Mouse (Mus musculus) MEL-GATA-1-ER (cell line): ENCODE measurements around the gene Hspb7.

Source experiments
- DNase-seq: peaks from one replicate; pipeline ENCODE4 v3.0.0-alpha.2; 2012; ENCODE audit warnings: low read depth; ENCODE audit errors: extremely low read depth

Gene Hspb7

DNA sequence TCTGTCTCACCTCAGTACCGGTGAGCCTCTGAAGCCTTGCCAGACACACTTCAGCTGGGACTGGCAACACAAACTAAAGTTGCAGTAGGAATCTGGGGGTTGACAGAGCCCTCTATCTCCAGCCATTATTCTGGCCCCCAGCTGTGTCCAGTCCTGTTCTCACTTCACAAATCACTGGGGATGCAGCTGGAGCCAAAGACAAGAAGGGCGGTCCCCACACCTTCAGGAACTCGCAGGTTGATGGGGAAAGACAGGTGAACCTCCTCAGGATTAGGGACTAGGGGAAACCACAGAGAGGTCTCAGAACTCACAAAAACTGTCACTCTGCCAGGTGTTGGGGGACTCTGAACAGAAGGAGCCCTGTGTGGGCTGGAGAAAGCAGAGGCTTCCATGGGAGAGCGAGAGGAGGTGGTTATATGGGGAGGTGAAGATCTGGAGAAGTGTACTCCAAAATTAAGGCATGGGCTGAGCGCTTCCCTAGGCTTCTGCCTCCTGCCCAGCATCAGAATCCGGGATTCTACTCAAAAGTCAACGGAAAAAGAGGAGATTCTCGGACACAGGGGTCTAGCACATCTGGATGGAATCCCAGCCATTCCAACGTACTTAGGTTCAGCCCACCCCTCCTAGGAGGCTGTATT is at the start of gene Hspb7:
Gene Hspb7, plus strand, starts transcription at position 588 of the 638 bp plus-strand sequence.
- no peak for DNase-seq

GRCm38 (mm10) chr4:141372426-141372825 is 48.2 kb upstream of the Hspb7 start:
- DNase-seq = no peak

GRCm38 (mm10) chr4:141379674-141380073 is 40.9 kb upstream of the Hspb7 start:
- no peak for DNase-seq

- DNase-seq = no peak
Measured at GRCm38 (mm10) chr4:141382406-141382805, 38.2 kb upstream of the Hspb7 start.

- no peak for DNase-seq
Measured at GRCm38 (mm10) chr4:141385275-141385674, 35.3 kb upstream of the Hspb7 start.

DNA sequence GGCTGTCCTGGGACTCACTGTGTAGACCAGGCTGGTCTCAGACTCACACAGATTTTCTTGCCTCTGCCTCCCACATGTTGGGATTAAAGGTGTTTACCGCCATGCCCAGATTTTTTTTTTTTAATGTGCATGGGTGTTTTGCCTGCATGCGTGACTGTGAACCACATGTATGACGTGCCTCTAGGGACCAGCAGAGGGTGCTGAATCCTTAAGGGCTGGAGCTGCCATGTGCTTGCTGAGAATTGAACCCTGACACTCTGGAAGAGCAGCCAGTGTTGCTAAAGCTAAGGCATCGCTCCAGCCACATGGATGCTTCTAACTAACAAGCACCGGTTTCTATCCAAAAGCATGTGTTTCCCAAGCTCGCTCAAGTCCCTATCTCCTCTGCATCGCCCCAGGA is 34.4 kb upstream of the Hspb7 start:
- DNase-seq = no peak

- DNase-seq = peak; percentile 62
Measured at GRCm38 (mm10) chr4:141387093-141387784, 33.3 kb upstream of the Hspb7 start.

DNA sequence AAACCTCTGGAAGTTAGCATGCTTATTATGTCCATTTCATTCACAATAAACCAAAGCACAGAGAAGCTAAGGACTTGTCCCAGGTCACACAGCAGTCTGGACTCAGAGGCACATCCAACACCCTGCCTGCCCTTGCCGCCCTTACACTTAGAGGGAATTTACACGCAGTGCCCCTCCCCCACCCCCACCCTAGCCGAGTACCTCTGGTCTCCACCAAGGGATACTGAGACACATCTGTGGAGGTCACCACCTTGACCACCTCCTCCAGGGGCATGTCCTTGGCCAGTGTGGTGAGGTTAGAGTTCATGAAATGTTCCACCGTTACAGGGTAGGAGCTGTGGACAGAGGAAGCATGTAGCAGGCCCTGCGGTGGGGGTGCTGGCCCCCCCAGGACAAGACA is 32.6 kb upstream of the Hspb7 start:
- no peak for DNase-seq

GRCm38 (mm10) chr4:141389366-141390150 is 31.0 kb upstream of the Hspb7 start:
- no peak for DNase-seq

- DNase-seq = no peak
Measured at GRCm38 (mm10) chr4:141391293-141391692, 29.3 kb upstream of the Hspb7 start.

- no peak for DNase-seq
Measured at GRCm38 (mm10) chr4:141394751-141395150, 25.8 kb upstream of the Hspb7 start.

DNA sequence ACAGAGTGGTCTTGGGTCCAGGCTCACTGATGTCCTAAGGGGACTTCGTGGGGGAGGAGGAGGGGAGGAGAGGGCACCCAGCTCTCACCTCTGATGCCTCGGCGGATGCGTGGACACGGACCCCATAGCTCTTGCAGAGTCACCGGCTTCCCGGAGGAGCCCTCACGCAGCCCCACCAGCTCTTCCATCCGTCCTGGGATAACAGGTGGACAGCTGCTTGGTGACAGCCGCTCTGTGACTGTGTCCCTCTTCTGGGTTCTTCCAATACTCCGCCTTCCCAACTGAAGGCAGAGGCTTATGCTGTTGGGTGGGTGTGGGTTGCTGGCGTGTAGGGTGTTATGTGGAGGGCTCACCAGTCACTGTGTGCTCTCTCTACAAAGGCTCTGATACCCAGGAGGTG is 22.7 kb upstream of the Hspb7 start:
- DNase-seq = no peak

GRCm38 (mm10) chr4:141398545-141398944 is 22.0 kb upstream of the Hspb7 start, which contains the start of gene Clcnka:
TSS of gene Clcnka (minus strand) at chr4:141398724.
- DNase-seq = no peak

DNA sequence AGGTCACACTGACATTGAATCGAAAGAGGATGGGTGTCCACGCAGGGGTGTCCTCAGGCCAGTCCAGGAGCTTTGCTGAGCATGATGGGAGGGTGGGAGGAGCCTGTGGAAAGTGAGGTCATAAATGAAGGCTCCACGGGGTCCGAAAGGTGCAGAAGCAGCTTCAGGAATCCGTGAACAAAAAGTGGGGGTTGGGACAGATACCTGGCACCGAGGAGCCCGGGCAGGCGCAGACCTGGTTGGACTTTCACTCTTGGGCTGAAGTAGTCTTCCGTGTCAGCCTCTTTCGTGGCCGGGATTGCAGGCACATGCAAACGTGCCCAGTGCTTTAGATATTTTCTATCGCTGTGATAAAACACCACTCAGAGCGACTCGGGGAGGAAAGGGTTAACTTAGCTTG is 20.4 kb upstream of the Hspb7 start:
- DNase-seq = no peak

DNA sequence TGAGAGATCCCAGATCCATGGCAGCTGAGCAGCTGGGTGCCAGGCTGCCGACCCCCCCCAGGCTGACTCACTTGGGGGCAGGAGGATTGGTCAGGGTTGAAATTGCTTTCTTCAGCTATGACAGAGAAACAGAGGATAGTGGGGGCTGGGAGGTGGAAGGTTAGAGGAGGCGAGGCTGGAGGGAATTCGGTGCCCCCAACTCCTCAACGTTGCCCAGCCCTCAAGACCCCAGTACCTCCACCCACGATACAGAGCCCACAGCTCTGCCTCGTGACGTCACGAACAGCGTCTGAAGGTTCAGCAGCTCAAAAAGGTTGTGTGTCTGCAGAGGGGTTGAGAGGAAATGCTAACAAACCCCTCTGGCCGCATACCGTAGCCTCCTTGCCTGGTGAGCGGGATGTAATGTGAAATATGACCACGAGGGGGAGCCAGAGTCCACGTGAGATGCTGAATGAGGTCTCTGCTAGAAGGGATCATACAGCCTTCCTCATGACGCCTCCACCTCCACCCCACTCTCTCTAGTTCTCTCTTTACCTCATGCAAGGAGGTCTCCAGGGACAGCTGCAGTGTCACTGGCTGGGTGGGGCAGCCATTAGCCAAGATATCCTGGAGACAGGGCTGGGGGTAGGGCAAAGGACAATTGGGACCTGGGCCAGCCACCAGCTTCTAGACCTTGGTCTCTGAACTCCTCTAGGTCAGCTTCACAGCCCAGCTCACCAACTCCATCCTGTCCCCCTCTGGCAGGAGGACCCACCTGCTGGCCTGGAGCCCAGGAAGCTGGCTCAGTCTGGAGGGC is 15.9 kb upstream of the Hspb7 start:
- peak; percentile 57 for DNase-seq

DNA sequence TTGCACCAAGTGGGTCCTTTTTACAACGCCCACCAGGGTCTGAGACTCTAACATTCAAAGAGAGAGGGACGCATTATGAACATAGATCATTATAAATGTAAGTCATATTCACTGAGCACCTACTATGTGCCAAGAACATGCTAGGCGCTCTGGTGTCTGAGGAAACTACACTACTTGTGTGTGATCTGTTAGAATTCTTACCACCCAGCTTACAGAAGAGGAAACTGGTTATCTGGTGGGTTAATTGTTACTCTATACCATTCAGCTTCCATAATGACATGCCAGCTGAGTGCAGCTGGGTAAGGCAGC is 15.3 kb upstream of the Hspb7 start:
- DNase-seq = no peak

- DNase-seq = peak; percentile 24
Measured at GRCm38 (mm10) chr4:141406516-141407299, 13.9 kb upstream of the Hspb7 start.

- no peak for DNase-seq
Measured at GRCm38 (mm10) chr4:141408577-141408976, 12.0 kb upstream of the Hspb7 start.

- DNase-seq = no peak
Measured at GRCm38 (mm10) chr4:141411430-141411992, 9.1 kb upstream of the Hspb7 start.

DNA sequence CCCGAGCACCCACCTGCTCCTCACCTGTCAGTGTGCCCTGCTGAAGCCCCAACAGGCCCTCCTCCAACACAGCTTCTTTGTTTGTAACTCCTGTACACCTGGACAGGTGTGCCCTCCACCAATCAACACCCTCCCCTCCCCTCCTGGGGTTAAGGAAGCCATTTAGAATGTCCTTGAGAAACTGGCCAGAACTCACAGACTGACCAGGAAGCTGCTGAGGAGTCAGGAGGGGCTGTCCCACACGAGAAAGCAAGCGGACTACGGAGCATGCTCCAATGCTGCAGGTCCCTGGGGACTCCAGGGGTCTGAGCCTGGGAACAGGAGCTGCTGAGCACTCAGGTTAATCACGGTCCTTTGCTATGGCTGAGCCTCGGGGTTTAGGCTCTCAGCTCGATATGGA is 4.7 kb upstream of the Hspb7 start, which contains the start of gene Clcnkb:
Gene Clcnkb, minus strand, starts transcription at position 91 of the 400 bp plus-strand sequence.
- DNase-seq = no peak
